Mouse (Mus musculus) cerebellum, adult 9-11 months (tissue): ENCODE results near the gene Tab1.

Experiments
- DNase-seq: peaks from one replicate; pipeline ENCODE4 v3.0.0; 2022

Tab1 gene

GRCm38 (mm10) chr15:80105490-80106410 is 27.2 kb upstream of the Tab1 start:
- DNase-seq = no peak

- no peak for DNase-seq
Measured at GRCm38 (mm10) chr15:80107143-80107542, 25.8 kb upstream of the Tab1 start.

GRCm38 (mm10) chr15:80107575-80107974 is 25.4 kb upstream of the Tab1 start:
- DNase-seq = no peak

GRCm38 (mm10) chr15:80111436-80111835 is 21.5 kb upstream of the Tab1 start:
- DNase-seq = peak; percentile 50

GRCm38 (mm10) chr15:80112499-80112898 is 20.4 kb upstream of the Tab1 start:
- peak; percentile 21 for DNase-seq

GRCm38 (mm10) chr15:80114414-80114813 is 18.5 kb upstream of the Tab1 start:
- peak; percentile 17 for DNase-seq

- DNase-seq = peak; percentile 24
Measured at GRCm38 (mm10) chr15:80115256-80115655, 17.7 kb upstream of the Tab1 start.

- peak; percentile 52 for DNase-seq
Measured at GRCm38 (mm10) chr15:80115866-80116794, 16.8 kb upstream of the Tab1 start.

- DNase-seq = peak; percentile 59
Measured at GRCm38 (mm10) chr15:80117154-80117553, 15.8 kb upstream of the Tab1 start.

GRCm38 (mm10) chr15:80119076-80119475 is 13.9 kb upstream of the Tab1 start:
- DNase-seq = peak; percentile 60

GRCm38 (mm10) chr15:80121721-80122325 is 11.1 kb upstream of the Tab1 start:
- DNase-seq = peak; percentile 99

- peak; percentile 58 for DNase-seq
Measured at GRCm38 (mm10) chr15:80122431-80122830, 10.5 kb upstream of the Tab1 start.

- DNase-seq = no peak
Measured at GRCm38 (mm10) chr15:80124651-80125050, 8.3 kb upstream of the Tab1 start.

- DNase-seq = no peak
Measured at GRCm38 (mm10) chr15:80127191-80127590, 5.7 kb upstream of the Tab1 start.

- DNase-seq = no peak
Measured at GRCm38 (mm10) chr15:80129982-80130381, 2.9 kb upstream of the Tab1 start.

GRCm38 (mm10) chr15:80130689-80131088 is 2.2 kb upstream of the Tab1 start:
- DNase-seq = no peak

GRCm38 (mm10) chr15:80131421-80131820 is 1.5 kb upstream of the Tab1 start:
- peak; percentile 85 for DNase-seq

GRCm38 (mm10) chr15:80132452-80132851 is 475 bp upstream of the Tab1 start:
- no peak for DNase-seq

- no peak for DNase-seq
Measured at GRCm38 (mm10) chr15:80133682-80134449, 939 bp downstream of the Tab1 start.

- DNase-seq = no peak
Measured at GRCm38 (mm10) chr15:80134450-80134847, 1.5 kb downstream of the Tab1 start.

- DNase-seq = no peak
Measured at GRCm38 (mm10) chr15:80135499-80135898, 2.6 kb downstream of the Tab1 start.

GRCm38 (mm10) chr15:80136645-80137044 is 3.7 kb downstream of the Tab1 start:
- no peak for DNase-seq
